In the genomic region with DNA sequence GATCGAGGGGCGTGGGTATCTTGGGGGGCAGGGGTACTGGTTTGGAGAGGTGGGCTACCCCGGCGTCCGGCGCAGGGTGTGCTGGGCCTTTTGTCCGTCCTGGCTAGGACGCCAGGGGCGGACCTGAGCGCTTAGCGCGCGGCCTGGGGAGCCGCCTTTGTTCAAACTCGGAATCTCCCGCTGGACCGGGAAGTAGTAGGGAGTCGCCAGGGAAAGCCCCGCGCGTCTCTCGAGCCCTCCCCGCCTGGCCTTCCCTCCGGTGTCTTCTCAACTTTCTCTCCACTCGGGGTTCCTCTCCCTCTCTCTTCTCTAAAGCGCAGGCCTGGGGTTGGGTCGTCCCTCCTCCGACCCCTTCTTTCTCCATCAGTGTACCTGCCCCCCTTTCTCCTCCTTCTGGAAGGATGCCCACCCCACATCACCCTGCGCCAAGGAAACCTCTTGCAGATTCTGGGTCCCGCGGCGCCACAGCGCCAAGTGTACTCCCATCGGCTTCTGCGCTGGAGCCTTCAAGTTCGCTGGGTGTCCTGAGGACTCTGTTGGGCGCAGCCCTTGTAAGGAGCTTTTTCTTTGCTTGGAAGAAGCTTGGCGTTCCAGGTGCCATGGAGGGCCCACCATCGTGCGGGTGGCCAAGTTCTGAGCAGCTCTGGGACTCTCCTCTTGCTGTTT, we compare ENCODE assay signal across 8 mouse cellular contexts. TPM values are rescaled to one million over a fixed set of nuclear protein-coding genes. Genes with fewer than 3 reads are reported as not detected.
DNase-seq lines count a peak whose midpoint lies in the region; ATAC-seq and TF ChIP-seq lines count a peak whose summit lies in the region.

No protein-coding gene starts in this region.

- no peaks in the 10 kb centered on the region for H3K27me3 ChIP-seq in hindbrain, postnatal 0 days (ENCODE audit: insufficient read depth, low read length)
- no peaks in the 10 kb centered on the region for H3K27me3 ChIP-seq in limb, embryonic 10.5 days (ENCODE audit: low read depth, poor library complexity, severe bottlenecking)
- 0 out of 2 replicates have a peak, but pooled peaks cover 2% of the 10 kb centered on the region for H3K27me3 ChIP-seq in midbrain, embryonic 13.5 days
- H3K27me3 ChIP-seq in stomach, embryonic 16.5 days (ENCODE audit: control insufficient read depth, insufficient read depth, low read length) = no peaks in the 10 kb centered on the region

- peak; percentile 78 for DNase-seq in Muller cell, postnatal 12 days (ENCODE audit: inconsistent ontology term)
- peak; percentile 43 for DNase-seq in brain, embryonic 18.5 days (ENCODE audit: low read depth, low spot score)
- peak; percentile 69 for DNase-seq in gastrocnemius, postnatal 10 days
- peak; percentile 74 for DNase-seq in hindbrain, postnatal 0 days (ENCODE audit: low spot score)
- peak; percentile 80 for DNase-seq in limb, embryonic 10.5 days (ENCODE audit: low spot score)
- DNase-seq in natural killer cell, adult 2 months (ENCODE audit: low spot score in 2 of 2) = no peak

- ATAC-seq in hindbrain, postnatal 0 days = peak; percentile 81
- ATAC-seq in midbrain, embryonic 13.5 days = peak; percentile 85
- peak; percentile 84 for ATAC-seq in stomach, embryonic 16.5 days (ENCODE audit: insufficient read depth, low FRiP score)

- TF ChIP-seq CTCF in hindbrain, postnatal 0 days (IDR thresholded peaks at IDR 0.05; ENCODE audit: low read depth) = peak; percentile 22; the same call in 1 of the 2 replicates

- WGBS in hindbrain, postnatal 0 days = under 1% methylated on average over 36 of the region's 40 CpGs
- under 1% methylated on average over 40 of the region's 40 CpGs for WGBS in limb, embryonic 10.5 days
- WGBS in midbrain, embryonic 13.5 days = under 1% methylated on average over 40 of the region's 40 CpGs
- under 1% methylated on average over 40 of the region's 40 CpGs for WGBS in stomach, embryonic 16.5 days

- peak overlapping the region; percentile 76 for H3K9ac ChIP-seq in hindbrain, postnatal 0 days (replicated peaks; ENCODE audit: low read length)
- H3K9ac ChIP-seq in midbrain, embryonic 13.5 days (replicated peaks) = peak overlapping the region; percentile 96
- peak overlapping the region; percentile 92 for H3K9ac ChIP-seq in stomach, embryonic 16.5 days (ENCODE audit: low read length)

- H3K36me3 ChIP-seq in hindbrain, postnatal 0 days (ENCODE audit: insufficient read depth, low read length) = no peaks in the 10 kb centered on the region
- peaks cover 24% of the 10 kb centered on the region for H3K36me3 ChIP-seq in limb, embryonic 10.5 days
- H3K36me3 ChIP-seq in midbrain, embryonic 13.5 days = 0 out of 2 replicates have a peak, but pooled peaks cover 4% of the 10 kb centered on the region
- no peaks in the 10 kb centered on the region for H3K36me3 ChIP-seq in stomach, embryonic 16.5 days (ENCODE audit: control insufficient read depth, insufficient read depth, low read length)

- H3K4me1 ChIP-seq in hindbrain, postnatal 0 days (ENCODE audit: insufficient read depth, low read length) = peaks cover 16% of the 10 kb centered on the region
- peaks cover 44% of the 10 kb centered on the region for H3K4me1 ChIP-seq in limb, embryonic 10.5 days
- H3K4me1 ChIP-seq in midbrain, embryonic 13.5 days (replicated peaks) = peaks cover 35% of the 10 kb centered on the region
- peaks cover 8% of the 10 kb centered on the region; the same call in 1 of the 2 replicates for H3K4me1 ChIP-seq in stomach, embryonic 16.5 days (ENCODE audit: control insufficient read depth, insufficient read depth, low read length)

- peak overlapping the region; percentile 80 for H3K4me3 ChIP-seq in hindbrain, postnatal 0 days (ENCODE audit: low read length)
- peak overlapping the region; percentile 79 for H3K4me3 ChIP-seq in limb, embryonic 10.5 days
- peak overlapping the region; percentile 87 for H3K4me3 ChIP-seq in midbrain, embryonic 13.5 days (replicated peaks)
- peak overlapping the region; percentile 77 for H3K4me3 ChIP-seq in stomach, embryonic 16.5 days (replicated peaks; ENCODE audit: low read length)

- H3K27ac ChIP-seq in hindbrain, postnatal 0 days = peak overlapping the region; percentile 86
- H3K27ac ChIP-seq in limb, embryonic 10.5 days = peak overlapping the region; percentile 99
- peak overlapping the region; percentile 91 for H3K27ac ChIP-seq in midbrain, embryonic 13.5 days
- peak overlapping the region; percentile 91 for H3K27ac ChIP-seq in stomach, embryonic 16.5 days (ENCODE audit: low read length)

- H3K4me2 ChIP-seq in hindbrain, postnatal 0 days (ENCODE audit: low read depth, low read length) = peak overlapping the region; percentile 82
- peak overlapping the region; percentile 92 for H3K4me2 ChIP-seq in midbrain, embryonic 13.5 days (replicated peaks)
- peak overlapping the region; percentile 63 for H3K4me2 ChIP-seq in stomach, embryonic 16.5 days (ENCODE audit: low read depth, low read length)

- no peaks in the 10 kb centered on the region for H3K9me3 ChIP-seq in hindbrain, postnatal 0 days (ENCODE audit: low read length)
- H3K9me3 ChIP-seq in limb, embryonic 10.5 days (replicated peaks) = no peaks in the 10 kb centered on the region
- H3K9me3 ChIP-seq in midbrain, embryonic 13.5 days = 0 out of 2 replicates have a peak, but pooled peaks cover 5% of the 10 kb centered on the region
- H3K9me3 ChIP-seq in stomach, embryonic 16.5 days (replicated peaks; ENCODE audit: control insufficient read depth, low read length) = no peaks in the 10 kb centered on the region

RNA-seq across cellular contexts. Expression of a gene that starts 1.1 kb away (rescaled TPM):
- total RNA-seq in gastrocnemius, postnatal 10 days (2021) = 100 to 1,000 TPM in 1 of 2 experiments, 10 to 100 TPM in 1; 83.3 to 107 TPM
- 68.8 and 72.1 TPM in 2 replicates for total RNA-seq in hindbrain, postnatal 0 days (2014; rRNA removed)
- 15.4 and 15.7 TPM in 2 replicates for polyA plus RNA-seq in hindbrain, postnatal 0 days (2015; fragmentation: Nextera tagmentation; extraction: Ambion mirVana)
- polyA plus RNA-seq in limb, embryonic 10.5 days (2016; fragmentation: Nextera tagmentation; extraction: Ambion mirVana) = 108 and 137 TPM in 2 replicates
- polyA plus RNA-seq in midbrain, embryonic 13.5 days (2015; fragmentation: Nextera tagmentation; extraction: Ambion mirVana) = 43.2 and 48.0 TPM in 2 replicates
- polyA plus RNA-seq in stomach, embryonic 16.5 days (2015; fragmentation: Nextera tagmentation; extraction: Ambion mirVana) = 93.0 and 99.3 TPM in 2 replicates

Comparison
In these comparisons a context has a peak if more than half of its experiments do, and no peak if none do; other contexts are left out.
1. DNase-seq: peak in Muller cell, postnatal 12 days (single experiment), brain, embryonic 18.5 days (single experiment), gastrocnemius, postnatal 10 days (single experiment), hindbrain, postnatal 0 days (single experiment) and limb, embryonic 10.5 days (single experiment); none in natural killer cell, adult 2 months (0 of 2).
2. Peak in every context shown above with its lines, with median percentiles within 50 percentile points of each other: ATAC-seq, H3K27ac ChIP-seq, H3K4me2 ChIP-seq, H3K4me3 ChIP-seq and H3K9ac ChIP-seq.